Mouse (Mus musculus) MEL (cell line): ENCODE measurements around the gene Dera. TPM values are rescaled to one million over a fixed set of nuclear protein-coding genes. Genes with fewer than 3 reads are reported as not detected.

Experiments
- DNase-seq: peaks from one replicate; pipeline ENCODE4 v3.0.0; 2011; ENCODE audit warnings: low read depth, low spot score
- H3K27ac ChIP-seq: 2 replicates; pipeline ENCODE4 v1.5.1; 2012; ENCODE audit warnings: low read depth, mild to moderate bottlenecking, control low read depth, low read length, moderate library complexity; ENCODE audit not compliant: control insufficient read depth
- H3K27me3 ChIP-seq, 2 experiments: fragments of 150-350 bp in 1 of 2; sonication (generic) in 1 of 2; 2 replicates each; pipeline ENCODE4 v1.6.1; 2012; ENCODE audit warnings: low read length in 2 of 2, mild to moderate bottlenecking in 2 of 2, improper control_type of control experiment in 1 of 2, moderate library complexity in 1 of 2; ENCODE audit not compliant: insufficient read depth in 2 of 2, control insufficient read depth in 1 of 2
- H3K36me3 ChIP-seq, 2 experiments: 2 replicates each; pipeline ENCODE4 v1.6.1; 2012 to 2014; ENCODE audit warnings: low read length in 2 of 2, improper control_type of control experiment in 1 of 2, inconsistent platforms in 1 of 2, mild to moderate bottlenecking in 1 of 2; ENCODE audit not compliant: insufficient read depth in 2 of 2, control insufficient read depth in 1 of 2
- H3K4me1 ChIP-seq, 2 experiments: fragments of 150-350 bp in 1 of 2; sonication (generic) in 1 of 2; 2 replicates each; pipeline ENCODE4 v1.6.1; 2012; ENCODE audit warnings: low read length in 2 of 2, improper control_type of control experiment in 1 of 2, mild to moderate bottlenecking in 1 of 2; ENCODE audit not compliant: insufficient read depth in 2 of 2, control insufficient read depth in 1 of 2
- H3K4me3 ChIP-seq, 2 experiments: fragments of 150-350 bp in 1 of 2; sonication (generic) in 1 of 2; 2 replicates each; pipeline ENCODE4 v1.5.1; 2012; ENCODE audit warnings: low read depth in 2 of 2, low read length in 2 of 2, mild to moderate bottlenecking in 2 of 2, moderate library complexity in 2 of 2, control low read depth in 1 of 2, improper control_type of control experiment in 1 of 2; ENCODE audit not compliant: control insufficient read depth in 1 of 2, insufficient read depth in 1 of 2
- H3K79me2 ChIP-seq: 2 replicates; pipeline ENCODE4 v1.6.1; 2012; ENCODE audit warnings: mild to moderate bottlenecking, low read length, moderate library complexity; ENCODE audit not compliant: control insufficient read depth, poor library complexity, insufficient read depth
- H3K9ac ChIP-seq: 2 replicates; pipeline ENCODE4 v1.6.1; 2012; ENCODE audit warnings: low read depth, mild to moderate bottlenecking, control low read depth, low read length, moderate library complexity; ENCODE audit not compliant: control insufficient read depth, poor library complexity, severe bottlenecking
- H3K9me3 ChIP-seq: fragments of 150-350 bp; sonication (generic); replicated peaks from 2 replicates; pipeline ENCODE4 v1.6.1; 2012; ENCODE audit warnings: mild to moderate bottlenecking, low read length, improper control_type of control experiment, moderate library complexity; ENCODE audit not compliant: insufficient read depth
- CHD1 ChIP-seq: IDR thresholded peaks from 2 replicates; pipeline ENCODE4 v1.6.1; 2012; ENCODE audit warnings: low read depth, mild to moderate bottlenecking, inconsistent platforms, low read length, improper control_type of control experiment
- CTCF ChIP-seq, 3 experiments: IDR thresholded peaks in 2 of 3; conservative IDR thresholded peaks in 1 of 3; 2 replicates each; pipeline ENCODE4 v1.5.1; 2011 to 2012; ENCODE audit warnings: low read length in 3 of 3, low read depth in 2 of 3, mild to moderate bottlenecking in 2 of 3, improper control_type of control experiment in 1 of 3, inconsistent platforms in 1 of 3, mixed read lengths in 1 of 3, moderate library complexity in 1 of 3; ENCODE audit not compliant: control insufficient read depth in 1 of 3, insufficient read depth in 1 of 3, poor library complexity in 1 of 3, severe bottlenecking in 1 of 3
- EP300 ChIP-seq, 2 experiments: IDR thresholded peaks; 2 replicates each; pipeline ENCODE4 v1.6.1; 2011; ENCODE audit warnings: improper control_type of control experiment in 2 of 2, low read length in 2 of 2, low read depth in 1 of 2, mild to moderate bottlenecking in 1 of 2
- GABPA ChIP-seq: IDR thresholded peaks from 2 replicates; pipeline ENCODE4 v1.6.1; 2012; ENCODE audit warnings: low read depth, mild to moderate bottlenecking, inconsistent platforms, low read length, improper control_type of control experiment, moderate library complexity
- GATA1 ChIP-seq: IDR thresholded peaks from 2 replicates; pipeline ENCODE4 v1.6.1; 2011; ENCODE audit warnings: low read depth, low read length, improper control_type of control experiment
- MAFK ChIP-seq: IDR thresholded peaks from 2 replicates; pipeline ENCODE4 v1.6.1; 2011; ENCODE audit warnings: low read depth, mild to moderate bottlenecking, low read length, improper control_type of control experiment, borderline replicate concordance
- MAZ ChIP-seq: IDR thresholded peaks from 2 replicates; pipeline ENCODE4 v1.6.1; 2012; ENCODE audit warnings: low read depth, mild to moderate bottlenecking, inconsistent platforms, low read length, improper control_type of control experiment
- MEF2A ChIP-seq: IDR thresholded peaks from 2 replicates; pipeline ENCODE4 v1.6.1; 2014; ENCODE audit warnings: low read depth, mild to moderate bottlenecking, inconsistent platforms, low read length, improper control_type of control experiment; ENCODE audit not compliant: poor library complexity, insufficient replicate concordance, severe bottlenecking; ENCODE audit errors: extremely low read depth
- MXI1 ChIP-seq: IDR thresholded peaks from 2 replicates; pipeline ENCODE4 v1.6.1; 2011; ENCODE audit warnings: mild to moderate bottlenecking, low read depth, low read length, improper control_type of control experiment
- MYB ChIP-seq: IDR thresholded peaks from 2 replicates; pipeline ENCODE4 v1.6.1; 2011; ENCODE audit warnings: mild to moderate bottlenecking, low read depth, low read length, improper control_type of control experiment
- MYC ChIP-seq: IDR thresholded peaks from 2 replicates; pipeline ENCODE4 v1.6.1; 2011; ENCODE audit warnings: low read depth, mild to moderate bottlenecking, low read length, improper control_type of control experiment, moderate library complexity
- NELFE ChIP-seq: IDR thresholded peaks from 2 replicates; pipeline ENCODE4 v1.6.1; 2011; ENCODE audit warnings: low read depth, low read length, improper control_type of control experiment
- POLR2A ChIP-seq, 2 experiments: IDR thresholded peaks; 2 replicates each; pipeline ENCODE4 v1.6.1; 2011 to 2012; ENCODE audit warnings: low read length in 2 of 2, mild to moderate bottlenecking in 2 of 2, control low read depth in 1 of 2, improper control_type of control experiment in 1 of 2, low read depth in 1 of 2, moderate library complexity in 1 of 2; ENCODE audit not compliant: control insufficient read depth in 1 of 2, insufficient read depth in 1 of 2, poor library complexity in 1 of 2
- POLR2AphosphoS2 ChIP-seq: IDR thresholded peaks from 2 replicates; pipeline ENCODE4 v1.6.1; 2011; ENCODE audit warnings: low read length, improper control_type of control experiment
- POLR2AphosphoS5 ChIP-seq: IDR thresholded peaks from 2 replicates; pipeline ENCODE4 v1.6.1; 2012; ENCODE audit warnings: low read depth, borderline replicate concordance, mild to moderate bottlenecking, inconsistent platforms, low read length, moderate library complexity, mixed read lengths
- RAD21 ChIP-seq: IDR thresholded peaks from 2 replicates; pipeline ENCODE4 v1.6.1; 2011; ENCODE audit warnings: mild to moderate bottlenecking, low read depth, low read length, improper control_type of control experiment
- SIN3A ChIP-seq: IDR thresholded peaks from 2 replicates; pipeline ENCODE4 v1.6.1; 2012; ENCODE audit warnings: low read length, improper control_type of control experiment, inconsistent platforms
- TAL1 ChIP-seq: IDR thresholded peaks from 2 replicates; pipeline ENCODE4 v1.6.1; 2012; ENCODE audit warnings: mild to moderate bottlenecking, inconsistent platforms, low read length, moderate library complexity, mixed read lengths
- TBP ChIP-seq: IDR thresholded peaks from 2 replicates; pipeline ENCODE4 v1.8.0; 2011; ENCODE audit warnings: low read depth, low read length, improper control_type of control experiment
- TCF12 ChIP-seq: IDR thresholded peaks from 2 replicates; pipeline ENCODE4 v1.6.1; 2014; ENCODE audit warnings: low read depth, mild to moderate bottlenecking, inconsistent platforms, low read length, improper control_type of control experiment, moderate library complexity
- UBTF ChIP-seq: IDR thresholded peaks from 2 replicates; pipeline ENCODE4 v1.6.1; 2012; ENCODE audit warnings: low read depth, mild to moderate bottlenecking, inconsistent platforms, low read length, improper control_type of control experiment, moderate library complexity, borderline replicate concordance; ENCODE audit not compliant: insufficient read depth
- USF1 ChIP-seq: IDR thresholded peaks from 2 replicates; pipeline ENCODE4 v1.6.1; 2014; ENCODE audit warnings: low read depth, mild to moderate bottlenecking, inconsistent platforms, low read length, improper control_type of control experiment, moderate library complexity
- ZC3H11A ChIP-seq: IDR thresholded peaks from 2 replicates; pipeline ENCODE4 v1.6.1; 2012; ENCODE audit warnings: low read depth, mild to moderate bottlenecking, inconsistent platforms, low read length, improper control_type of control experiment
- ZMIZ1 ChIP-seq: IDR thresholded peaks from 2 replicates; pipeline ENCODE4 v1.6.1; 2012; ENCODE audit warnings: low read depth, mild to moderate bottlenecking, inconsistent platforms, low read length, improper control_type of control experiment, moderate library complexity
- ZNF384 ChIP-seq: IDR thresholded peaks from 2 replicates; pipeline ENCODE4 v1.6.1; 2012; ENCODE audit warnings: low read depth, mild to moderate bottlenecking, inconsistent platforms, low read length, improper control_type of control experiment
- polyA plus RNA-seq, 2 experiments: library from polyadenylated mRNA; stranded (reverse) in 1 of 2; unstranded in 1 of 2; fragments of >175 nt in 1 of 2; fragments of >200 nt in 1 of 2; gene quantifications; 2 replicates each; pipeline versions ENCODE4 v1.2.1 to v1.2.4; 2012; ENCODE audit warnings: low replicate concordance in 2 of 2, low read depth in 1 of 2; ENCODE audit not compliant: insufficient read length in 2 of 2, insufficient read depth in 1 of 2, missing spikeins in 1 of 2
- total RNA-seq: library from RNA; depleted of rRNA; stranded (reverse); fragments of 300-350 nt; gene quantifications from 2 replicates; pipeline ENCODE4 v1.2.3, GENCODE M21; 2012

Gene Dera
- total and polyA plus RNA-seq, 3 experiments: 39.4 to 56.9 TPM; not detected in 1

- Histone ChIP-seq H3K9me3 (no peaks in the 10 kb centered on the region), H3K9ac (no peak overlapping the region), H3K4me3 (no peak overlapping the region), H3K4me1 (no peaks in the 10 kb centered on the region), H3K36me3 (peaks cover 4 to 12% of the 10 kb centered on the region in 2 experiments), H3K27me3 (no peaks in the 10 kb centered on the region)
- DNase-seq: peak; percentile 48
- TF ChIP-seq POLR2AphosphoS2 (peak; percentile 25; the same call in 1 of the 2 replicates), POLR2A (IDR thresholded peaks at IDR 0.05; ENCODE audit: control insufficient read depth in 1 of 2, insufficient read depth in 1 of 2, low read depth in 1 of 2, low read length in 2 of 2, poor library complexity in 1 of 2) (no peak)
- TF ChIP-seq, all 39 proteins: peak for 1
- no peaks in the 10 kb centered on the region; the same call in 1 of the 2 replicates for H3K79me2 ChIP-seq
- no peak overlapping the region for H3K27ac ChIP-seq
Observed at GRCm38 (mm10) chr6:137752275-137752655, 2.1 kb upstream of the Dera start.

- H3K27ac ChIP-seq: peak overlapping the region; percentile 60
- no peaks in the 10 kb centered on the region for H3K4me1 ChIP-seq
- H3K79me2 ChIP-seq: no peaks in the 10 kb centered on the region; the same call in 1 of the 2 replicates
- H3K27me3 ChIP-seq: no peaks in the 10 kb centered on the region
- H3K4me3 ChIP-seq: peak overlapping the region; percentile 77 to 92
- DNase-seq: peak; percentile 43
- H3K36me3 ChIP-seq: peaks cover under 1 to 4% of the 10 kb centered on the region in 2 experiments; a peak in 2 of 4 replicates
- peak; percentile 68 for TF ChIP-seq MXI1
- TF ChIP-seq MYC: no peak
- TF ChIP-seq NELFE: no peak
- TF ChIP-seq USF1: no peak
- 0 out of 4 replicates have a peak, but pooled peaks of 1 of the 2 experiments have one; percentile 1 for TF ChIP-seq EP300 (IDR thresholded peaks at IDR 0.05; ENCODE audit: low read depth in 1 of 2, low read length in 2 of 2)
- peak; percentile 58; the same call in 1 of the 2 replicates for TF ChIP-seq SIN3A
- peak overlapping the region; percentile 82 for H3K9ac ChIP-seq
- no peaks in the 10 kb centered on the region for H3K9me3 ChIP-seq
Observed at GRCm38 (mm10) chr6:137754857-137755232, 499 bp downstream of the Dera start.

- Histone ChIP-seq H3K4me1 (no peaks in the 10 kb centered on the region), H3K27me3 (no peaks in the 10 kb centered on the region), H3K9ac (no peak overlapping the region), H3K9me3 (no peaks in the 10 kb centered on the region), H3K27ac (no peak overlapping the region), H3K36me3 (peaks cover 0 to 4% of the 10 kb centered on the region in 2 experiments; a peak in 2 of 4 replicates), H3K4me3 (no peak overlapping the region), H3K79me2 (no peaks in the 10 kb centered on the region; the same call in 1 of the 2 replicates)
- peak; percentile 68 for DNase-seq
- TF ChIP-seq NELFE (no peak), GATA1 (no peak), ZMIZ1 (no peak), MAFK (no peak), GABPA (no peak), MXI1 (0 out of 2 replicates have a peak, but pooled peaks have one; percentile 26), CTCF (IDR thresholded peaks at IDR 0.05 in 2 of 3, conservative IDR thresholded peaks at IDR 0.05 in 1 of 3; ENCODE audit: control insufficient read depth in 1 of 3, insufficient read depth in 1 of 3, low read depth in 2 of 3, low read length in 3 of 3, poor library complexity in 1 of 3, severe bottlenecking in 1 of 3) (peak; percentile 63 to 71 (median 64)), MEF2A (no peak), RAD21 (peak; percentile 70), USF1 (no peak), EP300 (IDR thresholded peaks at IDR 0.05; ENCODE audit: low read depth in 1 of 2, low read length in 2 of 2) (no peak), SIN3A (no peak), ZNF384 (no peak), MAZ (no peak), TBP (no peak), TAL1 (no peak), TCF12 (no peak), MYB (no peak), POLR2AphosphoS5 (no peak), UBTF (no peak), POLR2A (IDR thresholded peaks at IDR 0.05; ENCODE audit: control insufficient read depth in 1 of 2, insufficient read depth in 1 of 2, low read depth in 1 of 2, low read length in 2 of 2, poor library complexity in 1 of 2) (no peak), ZC3H11A (peak; percentile 49), CHD1 (no peak), MYC (peak; percentile 90)
Observed at GRCm38 (mm10) chr6:137756310-137756709, 2.0 kb downstream of the Dera start.
